Comparison of ENCODE assay signal across 7 mouse cellular contexts in the genomic region with DNA sequence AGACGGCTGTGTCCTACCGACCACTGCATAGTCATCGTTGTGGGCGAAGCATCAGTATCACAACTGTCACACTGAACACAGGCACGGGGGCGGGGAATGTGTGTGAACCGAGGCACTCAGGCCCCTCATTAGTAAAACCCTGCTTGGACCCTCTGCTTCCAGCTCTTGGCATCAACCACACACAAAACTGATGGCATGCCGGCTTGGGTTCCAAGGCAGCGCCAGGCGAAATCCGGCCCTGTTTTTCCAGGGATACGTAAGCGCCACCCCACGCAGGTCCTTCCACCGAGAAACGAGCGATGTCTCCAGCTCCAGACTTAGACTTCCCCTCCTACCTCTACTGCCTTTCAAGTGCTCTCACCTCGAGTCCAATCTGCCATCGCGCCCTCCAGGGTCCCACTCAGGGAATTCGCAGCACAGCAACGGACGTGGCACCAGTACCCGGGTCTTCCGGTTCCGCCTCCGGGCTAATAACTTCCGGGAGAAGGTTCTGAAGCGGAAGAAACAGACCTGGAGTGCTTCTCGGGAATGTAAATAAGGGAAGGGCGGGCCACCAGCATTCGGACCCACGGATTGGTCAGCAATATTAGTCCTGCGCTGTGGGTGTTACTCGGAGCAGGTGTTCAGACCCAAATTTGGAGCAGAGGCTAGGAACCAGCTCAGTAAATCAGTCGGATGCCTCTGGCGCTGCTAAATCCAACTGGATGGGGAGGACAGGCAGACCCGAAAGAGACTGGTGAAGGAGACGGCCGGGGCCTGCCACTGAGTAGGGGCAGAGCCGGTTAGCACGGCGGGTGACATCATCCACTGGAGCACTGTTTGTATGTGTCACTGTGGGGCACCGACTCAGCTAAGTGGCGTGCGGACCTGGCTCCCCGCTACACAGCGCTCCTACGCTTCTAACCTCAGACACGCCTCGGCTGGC. TPM values are rescaled to one million over a fixed set of nuclear protein-coding genes. Genes with fewer than 3 reads are reported as not detected.
DNase-seq lines count a peak whose midpoint lies in the region; ATAC-seq and TF ChIP-seq lines count a peak whose summit lies in the region.

A gene (minus strand): TSS at position 472 of the 925 bp plus-strand sequence.

- no peak for TF ChIP-seq POLR2A in kidney, adult 2 months (IDR thresholded peaks at IDR 0.05; ENCODE audit: low read depth, low read length)
- TF ChIP-seq POLR2A in spleen, adult 2 months (IDR thresholded peaks at IDR 0.05; ENCODE audit: low read depth, low read length): peak; percentile 57

- no peaks in the 10 kb centered on the region for H3K27me3 ChIP-seq in embryonic facial prominence, embryonic 13.5 days
- H3K27me3 ChIP-seq in kidney, adult 2 months (replicated peaks; ENCODE audit: control insufficient read depth, insufficient read depth, low read length): no peaks in the 10 kb centered on the region
- no peaks in the 10 kb centered on the region for H3K27me3 ChIP-seq in limb, embryonic 12.5 days
- no peaks in the 10 kb centered on the region for H3K27me3 ChIP-seq in midbrain, embryonic 15.5 days (replicated peaks)
- no peaks in the 10 kb centered on the region for H3K27me3 ChIP-seq in spleen, adult 2 months (ENCODE audit: control insufficient read depth, insufficient read depth, low read length)

- peaks cover 36% of the 10 kb centered on the region for H3K4me1 ChIP-seq in embryonic facial prominence, embryonic 13.5 days
- H3K4me1 ChIP-seq in kidney, adult 2 months (ENCODE audit: control insufficient read depth, insufficient read depth, low read length): peaks cover 11% of the 10 kb centered on the region; the same call in 1 of the 2 replicates
- peaks cover 25% of the 10 kb centered on the region for H3K4me1 ChIP-seq in limb, embryonic 12.5 days (replicated peaks)
- H3K4me1 ChIP-seq in midbrain, embryonic 15.5 days: peaks cover 42% of the 10 kb centered on the region
- H3K4me1 ChIP-seq in spleen, adult 2 months (ENCODE audit: control insufficient read depth, insufficient read depth, insufficient read length): peaks cover 10% of the 10 kb centered on the region

- TF ChIP-seq CTCF in kidney, adult 2 months (conservative IDR thresholded peaks at IDR 0.05; ENCODE audit: insufficient read depth, insufficient read length, low read depth, low read length): no peak
- no peak for TF ChIP-seq CTCF in spleen, adult 2 months (IDR thresholded peaks at IDR 0.05; ENCODE audit: extremely low read depth, insufficient read depth, insufficient read length, insufficient replicate concordance)

- WGBS in embryonic facial prominence, embryonic 13.5 days: under 1% methylated on average over 51 of the region's 51 CpGs
- under 1% methylated on average over 51 of the region's 51 CpGs for WGBS in kidney, adult 2 months
- WGBS in limb, embryonic 12.5 days: 1% methylated on average over 51 of the region's 51 CpGs
- WGBS in midbrain, embryonic 15.5 days: under 1% methylated on average over 51 of the region's 51 CpGs
- under 1% methylated on average over 51 of the region's 51 CpGs for WGBS in spleen, adult 2 months

- peak; percentile 66 for ATAC-seq in embryonic facial prominence, embryonic 13.5 days (ENCODE audit: insufficient number of reproducible peaks, insufficient read depth, low FRiP score, low TSS enrichment, low read depth)
- peak; percentile 74 for ATAC-seq in limb, embryonic 12.5 days (ENCODE audit: insufficient number of reproducible peaks, insufficient read depth, low FRiP score, low TSS enrichment, low read depth)
- peak; percentile 83 for ATAC-seq in midbrain, embryonic 15.5 days (replicated peaks)

- peak; percentile 75 for DNase-seq in adrenal gland, postnatal 25 days
- peak; percentile 89 to 95 for DNase-seq in heart, adult 18-20 months
- peak; percentile 96 for DNase-seq in kidney, adult 2 months
- DNase-seq in spleen, adult 2 months (ENCODE audit: low read depth in 1 of 2, low spot score in 2 of 2): peak; percentile 47 to 74

- H3K9me3 ChIP-seq in embryonic facial prominence, embryonic 13.5 days: no peaks in the 10 kb centered on the region
- no peaks in the 10 kb centered on the region for H3K9me3 ChIP-seq in limb, embryonic 12.5 days
- no peaks in the 10 kb centered on the region for H3K9me3 ChIP-seq in midbrain, embryonic 15.5 days

- peak within 1 kb of the TSS; percentile 83 for H3K4me3 ChIP-seq in embryonic facial prominence, embryonic 13.5 days
- peak within 1 kb of the TSS; percentile 89 for H3K4me3 ChIP-seq in kidney, adult 2 months (ENCODE audit: insufficient read depth, low read depth, low read length)
- H3K4me3 ChIP-seq in limb, embryonic 12.5 days (replicated peaks): peak within 1 kb of the TSS; percentile 75
- peak within 1 kb of the TSS; percentile 57 for H3K4me3 ChIP-seq in midbrain, embryonic 15.5 days
- peak within 1 kb of the TSS; percentile 86 for H3K4me3 ChIP-seq in spleen, adult 2 months (ENCODE audit: extremely low read depth, insufficient read depth, insufficient read length)

- peak within 1 kb of the TSS; percentile 90 for H3K27ac ChIP-seq in embryonic facial prominence, embryonic 13.5 days
- peak within 1 kb of the TSS; percentile 81 for H3K27ac ChIP-seq in kidney, adult 2 months (ENCODE audit: insufficient read depth, low read depth, low read length)
- peak within 1 kb of the TSS; percentile 82 for H3K27ac ChIP-seq in limb, embryonic 12.5 days
- peak within 1 kb of the TSS; percentile 82 for H3K27ac ChIP-seq in midbrain, embryonic 15.5 days
- H3K27ac ChIP-seq in spleen, adult 2 months (ENCODE audit: insufficient read depth, low read length): peak within 1 kb of the TSS; percentile 73

- H3K4me2 ChIP-seq in embryonic facial prominence, embryonic 13.5 days: peak within 1 kb of the TSS; percentile 99
- peak within 1 kb of the TSS; percentile 100 for H3K4me2 ChIP-seq in limb, embryonic 12.5 days
- H3K4me2 ChIP-seq in midbrain, embryonic 15.5 days: peak within 1 kb of the TSS; percentile 96

- H3K9ac ChIP-seq in embryonic facial prominence, embryonic 13.5 days: peak within 1 kb of the TSS; percentile 95
- peak within 1 kb of the TSS; percentile 90 for H3K9ac ChIP-seq in limb, embryonic 12.5 days (replicated peaks)
- peak within 1 kb of the TSS; percentile 62 for H3K9ac ChIP-seq in midbrain, embryonic 15.5 days

- H3K36me3 ChIP-seq in embryonic facial prominence, embryonic 13.5 days: peaks cover 64% of the 10 kb centered on the region
- H3K36me3 ChIP-seq in kidney, adult 2 months (ENCODE audit: control insufficient read depth, insufficient read depth, low read length): no peaks in the 10 kb centered on the region
- H3K36me3 ChIP-seq in limb, embryonic 12.5 days: peaks cover 65% of the 10 kb centered on the region
- peaks cover 25% of the 10 kb centered on the region for H3K36me3 ChIP-seq in midbrain, embryonic 15.5 days (replicated peaks)
- peaks cover 22% of the 10 kb centered on the region for H3K36me3 ChIP-seq in spleen, adult 2 months (ENCODE audit: control insufficient read depth, insufficient read depth, low read length)

RNA-seq across cellular contexts. Expression of the gene that starts here (rescaled TPM):
- 1.5 TPM in 1 of 2 replicates, not detected in the other for total RNA-seq in adrenal gland, postnatal 25 days (2021)
- polyA plus RNA-seq in embryonic facial prominence, embryonic 13.5 days (2015; fragmentation: Nextera tagmentation; extraction: Ambion mirVana): not detected in 2 replicates
- total RNA-seq in heart, adult 18-20 months (2021): not detected
- polyA plus RNA-seq in kidney, adult 2 months (2012; rRNA removed): not detected in 2 replicates
- 0.23 TPM in 1 of 2 replicates, not detected in the other for polyA plus RNA-seq in limb, embryonic 12.5 days (2016; fragmentation: Nextera tagmentation; extraction: Ambion mirVana)
- 0.23 and 0.36 TPM in 2 replicates for polyA plus RNA-seq in midbrain, embryonic 15.5 days (2015; fragmentation: Nextera tagmentation; extraction: Ambion mirVana)
- polyA plus RNA-seq in spleen, adult 2 months (2012; rRNA removed): not detected in 2 replicates

Comparison
In these comparisons a context has a peak if more than half of its experiments do, and no peak if none do; other contexts are left out.
1. Peak in every context shown above with its lines: DNase-seq, ATAC-seq, H3K4me3 ChIP-seq and H3K27ac ChIP-seq.
2. Peak in ATAC-seq, H3K4me3 ChIP-seq, H3K27ac ChIP-seq, H3K9ac ChIP-seq and H3K4me2 ChIP-seq in embryonic facial prominence, embryonic 13.5 days; RNA of the gene not detected or under 1 TPM.
3. Peak in DNase-seq in heart, adult 18-20 months; RNA of the gene not detected or under 1 TPM.
4. Peak in DNase-seq, H3K4me3 ChIP-seq and H3K27ac ChIP-seq in kidney, adult 2 months; RNA of the gene not detected or under 1 TPM.
5. Peak in ATAC-seq, H3K4me3 ChIP-seq, H3K27ac ChIP-seq, H3K9ac ChIP-seq and H3K4me2 ChIP-seq in limb, embryonic 12.5 days; RNA of the gene not detected or under 1 TPM.
6. Peak in ATAC-seq, H3K4me3 ChIP-seq, H3K27ac ChIP-seq, H3K9ac ChIP-seq and H3K4me2 ChIP-seq in midbrain, embryonic 15.5 days; RNA of the gene not detected or under 1 TPM.
7. Peak in DNase-seq, H3K4me3 ChIP-seq and H3K27ac ChIP-seq in spleen, adult 2 months; RNA of the gene not detected or under 1 TPM.